Mouse (Mus musculus): ENCODE data around the gene Foxc1.

DNA sequence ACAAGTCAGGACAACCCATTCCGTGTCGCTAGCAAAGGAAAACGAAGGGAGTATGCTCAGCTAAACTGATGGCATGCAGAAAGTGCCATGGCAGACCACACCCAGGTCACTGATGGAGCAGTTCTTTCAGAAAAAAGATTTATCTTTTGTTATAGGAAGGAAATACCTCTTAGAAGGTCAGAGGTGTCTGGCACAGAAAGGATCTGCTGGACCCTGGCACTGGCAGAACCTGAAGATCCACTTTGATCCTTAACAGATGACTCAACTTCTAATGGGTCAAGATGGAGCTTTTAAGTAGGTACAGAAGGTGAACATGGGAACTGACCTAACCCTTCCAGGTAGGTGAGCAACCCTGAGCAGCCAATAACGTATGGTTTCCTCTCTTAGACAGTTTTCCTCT is 29.4 kb downstream of the Foxc1 start:
- TF ChIP-seq POLR2A (IDR thresholded peaks at IDR 0.05; ENCODE audit: borderline replicate concordance, insufficient read depth, low read length): no peak
- TF ChIP-seq CTCF (IDR thresholded peaks at IDR 0.05; ENCODE audit: borderline replicate concordance, insufficient read depth, low read depth, low read length): no peak

Data from cerebellum, adult 2 months (tissue).